Mouse (Mus musculus): ENCODE measurements around the gene Anp32a.
A peak's percentile ranks its signal among the peaks of the same experiment; 100 is the strongest.

GRCm38 (mm10) chr9:62360889-62361288 is 19.8 kb downstream of the Anp32a start:
- peak; percentile 16; the same call in 1 of the 2 replicates for TF ChIP-seq CTCF (IDR thresholded peaks at IDR 0.05)
- TF ChIP-seq EP300 (IDR thresholded peaks at IDR 0.05) = no peak

All from lung, postnatal 0 days (tissue).